Mouse (Mus musculus) urinary bladder, postnatal 0 days (tissue): Measurements from ENCODE around the gene Abcb4. TPM values are rescaled to one million over a fixed set of nuclear protein-coding genes. Genes with fewer than 3 reads are reported as not detected.

Experiments
- polyA plus RNA-seq: library from polyadenylated mRNA; unstranded; fragments of >200 nt; fragmentation: Nextera tagmentation; extraction: Ambion mirVana; gene quantifications from 2 replicates; pipeline ENCODE4 v1.2.1, GENCODE M21; 2015

Abcb4 gene
- polyA plus RNA-seq = 0.17 and 0.22 TPM in 2 replicates

GRCm38 (mm10) chr5:8893300-8894103 lies at the start of gene Abcb4:
TSS of gene Abcb4 (plus strand) at chr5:8893717.

GRCm38 (mm10) chr5:8996686-8997512 lies 103.4 kb downstream of the Abcb4 start, which contains the start of gene Crot:
TSS of gene Crot (minus strand) at chr5:8997324.

Other genes starting within 250 kb of the Abcb4 start
- gene Abcb1a, start 233.6 kb upstream of the Abcb4 start, polyA plus RNA-seq = 0.88 and 1.2 TPM in 2 replicates
- 4.5 and 7.3 TPM in 2 replicates for gene Abcb1b, start 95.6 kb upstream of the Abcb4 start, polyA plus RNA-seq
- gene Crot, start 103.6 kb downstream of the Abcb4 start, polyA plus RNA-seq = 33.0 and 33.7 TPM in 2 replicates
- gene Tmem243, start 207.0 kb downstream of the Abcb4 start, polyA plus RNA-seq = 22.2 and 25.0 TPM in 2 replicates